Mouse (Mus musculus) c-Kit-positive CD71-positive TER-119-negative erythroid progenitor cells, embryonic 14.5 days (primary cell): ENCODE data around the gene Tnfrsf17.
"Not testable (repeated sequence)": the region's sequence is repeated elsewhere in the genome, so short reads cannot be mapped to it uniquely, and the experiment has no call there.

Source experiments
- DNase-seq: peaks from one replicate; pipeline ENCODE4 v3.0.0-alpha.2; 2013; ENCODE audit warnings: low read depth

The Tnfrsf17 gene

DNA sequence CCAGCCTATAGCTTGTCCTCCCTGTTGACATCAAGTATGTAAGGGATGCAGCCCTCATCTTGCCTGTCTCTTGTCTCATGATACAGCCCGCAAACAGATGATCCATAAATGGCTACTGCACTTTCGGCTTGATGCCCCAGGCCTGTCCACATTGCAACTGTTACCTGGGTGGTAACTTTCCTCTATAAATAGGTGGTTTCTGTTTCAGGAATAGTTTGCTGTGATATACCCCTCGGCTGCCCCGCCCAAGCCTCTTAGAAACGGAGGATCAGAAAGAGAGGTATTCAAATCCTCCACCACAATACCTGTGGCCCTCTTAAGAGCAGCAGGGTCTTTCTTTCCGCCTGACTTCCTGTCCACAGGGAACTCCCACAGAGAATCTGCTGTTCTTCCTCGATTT, at the start of gene Tnfrsf17:
Tnfrsf17 (plus strand) TSS at position 301 of the 400 bp plus-strand sequence.
- no peak for DNase-seq

DNA sequence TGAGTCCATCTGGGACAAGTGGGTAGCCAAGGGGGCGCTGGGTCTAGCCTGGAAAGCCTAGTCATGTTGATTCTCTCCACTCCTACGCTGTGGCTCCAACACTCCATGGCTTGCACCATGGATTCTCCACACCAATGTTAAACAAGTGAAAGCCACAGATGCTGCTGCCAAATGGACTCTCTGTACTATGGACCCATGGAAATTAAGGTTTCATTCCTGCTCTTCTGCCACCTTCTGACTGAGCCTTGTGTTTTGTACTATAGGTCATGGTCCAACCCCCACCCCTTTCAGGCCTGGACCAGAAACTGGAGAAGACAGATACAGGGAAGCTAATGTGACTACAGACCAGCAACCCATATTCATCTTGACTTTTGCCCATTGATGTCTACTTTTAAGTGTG, 47.1 kb upstream of the Tnfrsf17 start:
- DNase-seq: no peak

DNA sequence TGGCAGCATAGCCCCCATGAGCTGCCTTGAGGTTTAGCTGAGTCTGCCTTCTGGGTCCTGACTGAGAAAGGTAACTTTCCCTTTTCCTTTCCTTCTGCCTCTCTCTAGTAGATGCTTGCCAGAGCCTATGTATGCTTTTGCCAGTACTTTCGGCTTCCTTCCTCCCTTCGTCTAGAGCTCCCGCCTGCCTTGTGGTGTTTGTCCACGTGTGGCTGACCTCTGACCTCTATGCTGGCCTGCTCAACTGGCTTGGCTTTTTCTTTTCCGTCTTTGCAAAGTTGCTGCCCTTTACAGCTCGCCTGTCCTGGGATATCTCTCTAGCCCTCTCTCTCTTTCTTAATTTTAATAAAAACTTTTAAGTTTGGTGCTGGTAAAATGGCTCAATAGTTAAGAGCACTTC, 43.8 kb upstream of the Tnfrsf17 start:
- no peak for DNase-seq

DNA sequence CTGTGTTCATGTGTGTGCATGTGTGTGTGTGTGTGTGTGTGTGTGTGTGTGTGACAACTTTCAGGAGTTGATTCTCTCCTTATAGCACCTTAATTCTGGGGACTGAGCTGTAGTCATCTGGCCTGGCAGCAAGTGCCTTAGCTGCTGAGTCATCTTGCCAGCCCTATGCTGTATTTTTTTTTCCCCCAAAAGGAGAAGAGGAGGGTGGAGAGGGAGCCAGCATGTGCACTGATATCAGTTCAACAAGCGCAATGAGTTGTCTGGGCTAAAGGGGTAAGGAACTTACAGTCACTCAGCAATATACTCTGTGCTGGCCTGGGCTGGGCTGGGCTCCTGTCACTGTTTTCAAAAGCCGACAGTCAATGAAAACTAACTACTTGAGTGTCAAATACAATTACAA, 43.0 kb upstream of the Tnfrsf17 start:
- DNase-seq: peak; percentile 55

DNA sequence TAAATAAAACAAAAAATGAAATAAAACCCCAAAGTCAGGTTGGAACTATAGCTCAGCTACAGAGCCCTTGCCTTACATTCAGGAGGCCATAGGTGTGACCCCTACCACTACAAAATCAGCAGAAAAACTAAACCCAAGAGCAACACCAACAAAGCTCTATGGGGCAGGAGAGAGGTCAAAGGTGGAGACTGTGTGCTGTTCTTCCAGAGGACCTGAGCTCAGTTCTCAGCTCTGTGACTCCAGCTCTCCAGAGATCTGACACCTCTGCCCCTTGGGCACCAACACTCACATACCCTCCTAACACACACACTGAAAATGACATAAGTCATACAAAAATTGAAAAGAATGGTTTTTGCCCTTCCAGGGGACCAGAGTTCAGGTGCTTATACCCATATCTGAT, 42.5 kb upstream of the Tnfrsf17 start:
- DNase-seq: no peak

DNA sequence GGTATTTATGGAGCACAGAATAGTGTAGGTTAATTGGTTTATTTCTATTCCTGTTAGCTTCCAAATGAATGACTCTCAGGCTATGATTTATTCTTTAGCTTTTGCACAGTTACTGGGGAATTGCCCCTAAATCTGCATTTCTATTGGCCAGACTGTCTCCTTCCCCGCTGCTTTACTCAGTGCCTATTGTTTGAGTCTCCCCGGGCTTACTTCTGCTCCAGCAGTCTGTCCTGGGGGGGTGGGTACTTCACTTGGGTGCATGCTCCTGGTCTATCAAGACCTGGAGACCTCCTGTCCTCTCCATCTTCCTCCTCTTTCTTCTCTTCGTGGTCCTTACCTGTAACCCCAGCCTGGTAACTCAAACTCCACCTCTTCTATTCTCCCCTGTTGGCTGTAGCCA, 36.7 kb upstream of the Tnfrsf17 start:
- no peak for DNase-seq

DNA sequence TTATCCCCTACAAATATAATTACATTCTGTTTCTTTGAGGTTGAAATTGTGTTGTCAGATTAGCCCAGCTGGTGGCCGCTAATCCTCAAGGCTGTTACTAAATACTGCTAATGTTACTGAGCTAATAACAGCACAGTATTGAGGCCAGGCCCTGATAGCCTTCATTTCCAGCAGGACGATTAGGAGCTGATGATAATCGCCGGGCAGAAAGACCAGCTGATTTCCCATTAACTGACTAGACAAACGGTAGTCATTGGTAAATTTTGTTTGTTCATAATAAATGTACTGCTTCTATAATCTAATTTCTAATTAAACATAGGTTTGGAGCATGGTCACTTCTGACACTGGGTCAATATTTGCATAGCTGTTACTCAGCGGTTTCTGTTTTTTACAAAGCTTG, 34.8 kb upstream of the Tnfrsf17 start:
- DNase-seq: no peak

DNA sequence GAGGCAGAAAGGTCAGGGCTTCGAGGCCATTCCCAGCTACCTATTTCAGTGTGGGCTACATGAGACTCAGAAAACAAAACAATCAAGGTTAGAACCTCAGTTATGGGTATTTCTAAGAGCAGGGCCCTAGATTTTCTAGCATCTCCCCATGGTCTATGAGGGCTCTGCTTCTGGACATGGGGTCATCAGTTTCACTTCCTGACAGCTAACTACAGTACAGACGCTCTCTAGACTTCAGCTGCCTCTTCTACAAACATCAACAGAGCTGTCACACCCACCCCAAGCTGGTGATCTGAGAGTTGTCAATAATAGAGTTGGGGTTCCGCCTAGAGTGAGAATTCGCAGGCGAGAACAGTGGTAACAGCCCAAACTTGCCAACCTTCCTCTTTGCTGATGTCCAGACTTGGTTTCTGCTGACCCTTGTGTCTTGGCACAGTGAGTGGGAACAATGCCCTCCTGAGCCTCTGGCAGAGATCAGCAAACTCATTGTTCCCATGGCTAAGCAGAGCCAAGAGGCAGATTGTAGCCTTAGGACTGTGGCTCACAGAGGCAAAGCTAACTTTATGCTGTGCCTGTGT, 30.9 kb upstream of the Tnfrsf17 start:
- no peak for DNase-seq

DNA sequence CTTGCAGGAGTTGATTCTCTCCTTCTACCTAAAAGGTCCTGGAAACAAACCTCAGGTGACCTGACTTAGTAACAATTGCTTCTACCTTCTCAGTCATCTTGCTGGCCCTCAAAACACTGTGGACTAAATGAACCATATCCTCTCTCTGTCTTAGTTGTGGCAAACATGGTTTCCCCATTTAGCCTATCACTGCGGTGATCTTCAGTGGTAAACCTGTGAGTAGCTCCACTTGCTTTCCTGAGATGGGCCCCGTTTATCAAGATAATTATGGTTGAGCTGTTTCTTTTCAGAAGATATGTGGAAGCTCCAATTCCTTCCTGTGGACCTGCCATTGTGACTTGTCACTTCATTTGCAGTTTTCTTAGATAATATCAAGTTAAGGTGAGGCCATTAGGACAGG, 28.7 kb upstream of the Tnfrsf17 start:
- no peak for DNase-seq

DNA sequence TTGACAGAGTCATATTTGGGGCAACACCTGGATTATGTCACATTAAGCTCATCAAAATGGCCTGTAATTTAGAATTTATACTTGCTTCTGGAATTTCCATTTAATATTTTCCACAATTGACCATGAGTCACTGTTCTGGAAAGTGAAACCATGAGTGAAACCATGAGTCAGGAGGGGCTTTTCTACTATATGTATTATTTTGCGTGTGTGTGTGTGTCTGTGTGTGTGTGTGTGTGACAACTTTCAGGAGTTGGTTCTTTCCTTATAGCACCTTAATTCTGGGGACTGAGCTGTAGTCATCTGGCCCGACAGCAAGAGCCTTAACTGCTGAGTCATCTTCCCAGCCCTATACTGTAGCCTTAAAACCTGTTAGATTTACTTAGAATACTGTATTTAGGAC, 27.7 kb upstream of the Tnfrsf17 start:
- no peak for DNase-seq

DNA sequence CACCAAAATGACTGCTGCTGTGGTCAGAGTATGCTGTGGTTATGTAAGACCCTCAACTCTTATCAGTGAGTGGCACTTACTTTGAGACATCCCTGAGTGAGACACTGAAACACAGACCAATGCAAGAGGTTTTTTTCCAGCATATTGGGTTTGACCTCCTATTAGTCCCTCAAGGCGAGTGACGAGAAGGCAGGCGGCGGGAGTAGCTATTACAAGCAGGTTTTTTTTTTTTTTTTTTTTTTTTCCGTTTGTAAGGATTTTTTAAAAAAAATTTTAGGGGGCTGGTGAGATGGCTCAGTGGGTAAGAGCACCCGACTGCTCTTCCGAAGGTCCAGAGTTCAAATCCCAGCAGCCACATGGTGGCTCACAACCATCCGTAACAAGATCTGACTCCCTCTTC, 24.7 kb upstream of the Tnfrsf17 start:
- not testable (repeated sequence) for DNase-seq

DNA sequence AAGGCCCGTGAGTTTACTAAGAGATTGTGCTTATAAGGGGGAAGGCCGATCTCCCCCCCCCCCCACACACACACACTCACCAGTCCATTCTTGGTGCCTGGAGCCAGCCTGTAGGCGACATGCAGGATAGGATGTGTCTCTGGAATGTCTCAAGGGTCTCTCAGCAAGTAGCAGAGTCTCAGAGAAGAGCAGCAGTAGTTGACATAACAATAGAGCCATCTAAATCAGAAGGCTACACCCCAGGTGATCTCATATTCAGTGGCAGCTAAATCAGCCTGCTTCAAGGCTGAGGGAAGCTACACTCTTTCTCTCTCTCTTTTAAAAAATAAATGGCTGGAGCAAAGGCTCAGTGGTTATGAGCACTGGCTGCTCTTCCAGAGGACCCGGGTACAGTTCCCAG, 18.0 kb upstream of the Tnfrsf17 start:
- not testable (repeated sequence) for DNase-seq

DNA sequence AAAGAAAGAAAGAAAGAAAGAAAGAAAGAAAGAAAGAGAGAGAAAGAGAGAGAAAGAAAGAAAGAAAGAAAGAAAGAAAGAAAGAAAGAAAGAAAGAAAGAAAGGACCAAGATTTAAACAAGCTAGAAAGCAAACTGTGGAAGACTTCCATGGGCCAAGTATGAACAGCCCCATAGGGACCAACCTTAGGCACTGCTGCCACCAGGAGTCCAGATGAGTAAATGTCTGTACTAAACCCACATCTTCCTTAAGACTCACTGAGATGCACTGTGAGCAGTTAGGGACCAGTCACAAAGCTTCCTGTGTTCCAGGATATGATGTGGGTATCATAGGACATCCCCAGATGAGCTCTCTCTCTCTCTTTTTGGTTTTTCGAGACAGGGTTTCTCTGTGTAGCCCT, 15.9 kb upstream of the Tnfrsf17 start:
- DNase-seq: not testable (repeated sequence)

DNA sequence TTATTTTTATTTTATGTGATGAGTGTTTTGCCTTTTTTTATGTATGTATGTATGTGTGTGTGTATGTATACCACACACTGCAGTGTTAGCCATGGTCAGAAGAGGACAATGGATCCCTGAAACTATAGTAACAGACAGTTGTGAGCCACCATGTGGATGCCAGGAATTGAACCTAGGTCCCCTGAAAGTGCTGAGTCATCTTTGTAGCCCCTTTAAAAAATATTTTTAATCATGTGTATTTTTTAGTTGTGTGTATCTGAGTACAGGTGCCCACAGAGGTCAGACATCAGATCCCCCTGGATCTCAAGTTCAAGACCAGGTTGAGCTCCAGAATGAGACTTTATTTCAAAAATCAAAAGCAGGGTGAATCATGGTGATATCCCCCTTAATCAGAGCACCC, 9.9 kb upstream of the Tnfrsf17 start:
- no peak for DNase-seq

DNA sequence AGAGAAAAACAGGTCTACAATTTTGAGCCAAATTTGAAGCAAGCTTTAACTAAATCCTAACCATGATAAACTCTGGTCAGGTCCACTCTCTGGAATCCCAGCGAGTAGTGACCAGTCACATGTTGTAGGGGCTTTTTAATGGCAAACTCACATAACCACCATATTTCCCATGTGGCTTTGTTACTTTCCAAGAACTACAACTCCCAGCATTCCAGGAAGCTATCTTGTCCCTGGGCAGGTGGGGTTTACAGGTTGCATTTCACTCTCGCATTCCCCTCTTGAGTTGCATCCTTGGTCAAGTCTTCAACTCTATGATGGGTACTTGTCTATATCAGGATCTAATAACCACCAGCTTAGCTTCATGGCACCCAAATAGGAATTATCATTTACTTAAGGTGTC, 8.1 kb upstream of the Tnfrsf17 start:
- DNase-seq: no peak

DNA sequence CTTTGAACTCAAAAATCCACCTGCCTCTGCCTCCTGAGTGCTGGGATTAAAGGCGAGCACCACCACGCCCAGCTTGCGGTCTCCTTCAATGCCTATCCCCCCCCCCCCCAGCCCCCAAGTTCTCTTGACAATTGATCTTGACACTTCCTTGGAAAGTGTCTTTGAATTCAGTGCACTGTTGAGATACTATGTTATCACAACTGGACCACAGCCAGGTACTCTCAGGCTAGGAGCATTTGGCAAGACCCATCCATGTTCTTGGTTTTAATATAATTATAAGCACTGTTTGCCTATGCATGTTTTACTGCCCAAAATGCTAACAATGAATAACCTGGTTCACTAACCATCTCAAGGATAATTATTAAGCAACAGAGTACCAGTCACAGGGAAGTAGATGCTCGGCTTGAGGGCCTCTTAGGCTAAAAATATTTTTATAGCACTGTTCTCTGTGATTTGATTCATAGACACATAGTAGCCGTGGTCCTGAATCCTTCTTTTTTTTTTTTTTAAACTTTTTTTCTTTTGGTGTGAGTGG, 2.2 kb downstream of the Tnfrsf17 start:
- no peak for DNase-seq

DNA sequence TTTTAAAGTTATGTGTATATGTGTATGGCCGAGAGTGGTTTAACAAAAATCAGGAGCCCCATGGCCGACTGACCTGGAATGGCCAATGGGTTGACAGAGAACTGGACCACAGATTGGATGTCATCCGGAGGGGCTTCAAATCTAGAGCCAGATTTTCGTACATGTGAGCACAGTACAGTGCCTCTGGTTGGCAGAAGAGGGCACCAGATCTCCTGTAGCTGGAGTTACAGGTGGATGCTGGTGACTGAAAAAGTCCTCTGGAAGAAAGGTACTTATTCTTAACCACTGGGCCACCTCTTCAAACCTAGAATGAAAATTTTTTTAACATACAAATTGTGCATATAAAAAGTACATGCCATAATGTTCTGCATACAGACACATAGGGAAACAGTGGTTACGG, 3.1 kb downstream of the Tnfrsf17 start:
- no peak for DNase-seq

DNA sequence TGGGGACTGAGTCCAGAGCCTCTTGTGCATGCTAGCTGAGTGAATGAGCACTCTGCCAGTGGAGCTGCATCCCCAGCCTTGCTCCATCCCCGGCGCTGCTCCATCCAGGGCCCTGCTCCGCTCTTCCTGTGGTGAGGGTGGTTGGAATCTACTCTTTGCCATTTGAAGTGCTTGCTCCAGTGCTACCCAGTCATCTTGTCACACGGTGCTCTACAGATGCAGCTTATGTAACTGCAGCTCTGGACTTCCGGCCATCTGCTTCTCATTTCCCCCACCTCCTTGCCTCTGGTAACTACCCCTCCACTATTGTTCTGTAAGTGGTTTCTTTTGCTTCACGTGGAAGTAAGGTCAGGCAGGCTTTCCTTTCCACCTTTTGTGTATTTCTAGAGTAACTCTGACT, 3.7 kb downstream of the Tnfrsf17 start:
- no peak for DNase-seq

DNA sequence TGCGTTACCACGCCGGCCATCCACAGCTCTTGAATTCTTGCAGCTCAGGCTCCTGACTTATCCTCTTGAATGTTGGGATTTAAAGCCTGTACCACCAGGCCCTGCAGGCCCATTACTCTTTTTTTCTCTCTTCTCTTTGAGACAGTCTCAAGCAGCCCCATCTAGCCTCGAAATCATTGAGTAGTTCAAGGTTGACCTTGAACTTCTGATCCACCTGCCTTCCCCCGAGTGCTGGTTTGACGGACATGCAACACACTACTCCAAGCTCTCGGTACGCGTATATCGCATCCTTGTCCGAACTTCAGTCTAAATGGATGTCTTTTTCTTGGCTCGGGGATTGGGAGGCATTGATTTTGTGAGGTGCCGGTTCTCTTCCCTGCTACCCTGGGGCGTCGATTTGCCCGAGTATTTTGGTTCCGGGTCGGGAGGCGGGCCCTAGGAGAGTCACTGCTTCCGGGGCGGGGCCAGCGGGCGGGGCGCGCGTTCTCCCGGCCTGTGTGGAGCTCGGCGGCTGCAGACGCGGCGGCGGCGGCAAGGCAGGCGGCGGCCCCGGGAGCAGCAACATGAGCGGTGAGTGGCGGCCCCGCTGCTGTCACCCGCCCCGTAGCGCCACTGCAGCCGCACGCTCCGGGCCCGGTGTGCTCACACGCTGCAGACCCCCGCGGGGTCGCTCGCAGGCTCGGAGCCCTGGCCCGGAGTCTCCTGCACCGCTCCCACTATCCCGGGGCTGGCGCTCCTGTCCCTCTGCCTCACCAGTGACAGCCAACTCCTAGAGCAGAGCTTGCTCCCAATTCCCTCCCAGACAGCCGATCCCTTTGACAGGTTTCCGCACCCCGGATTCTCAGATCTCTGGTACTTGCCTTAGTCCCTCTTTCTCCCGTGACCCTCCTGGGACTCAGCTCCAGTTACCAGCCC, 9.1 kb downstream of the Tnfrsf17 start, which contains the start of gene Snx29:
Snx29 (plus strand) TSS at position 500 of the 915 bp plus-strand sequence.
- DNase-seq: peak; percentile 91

DNA sequence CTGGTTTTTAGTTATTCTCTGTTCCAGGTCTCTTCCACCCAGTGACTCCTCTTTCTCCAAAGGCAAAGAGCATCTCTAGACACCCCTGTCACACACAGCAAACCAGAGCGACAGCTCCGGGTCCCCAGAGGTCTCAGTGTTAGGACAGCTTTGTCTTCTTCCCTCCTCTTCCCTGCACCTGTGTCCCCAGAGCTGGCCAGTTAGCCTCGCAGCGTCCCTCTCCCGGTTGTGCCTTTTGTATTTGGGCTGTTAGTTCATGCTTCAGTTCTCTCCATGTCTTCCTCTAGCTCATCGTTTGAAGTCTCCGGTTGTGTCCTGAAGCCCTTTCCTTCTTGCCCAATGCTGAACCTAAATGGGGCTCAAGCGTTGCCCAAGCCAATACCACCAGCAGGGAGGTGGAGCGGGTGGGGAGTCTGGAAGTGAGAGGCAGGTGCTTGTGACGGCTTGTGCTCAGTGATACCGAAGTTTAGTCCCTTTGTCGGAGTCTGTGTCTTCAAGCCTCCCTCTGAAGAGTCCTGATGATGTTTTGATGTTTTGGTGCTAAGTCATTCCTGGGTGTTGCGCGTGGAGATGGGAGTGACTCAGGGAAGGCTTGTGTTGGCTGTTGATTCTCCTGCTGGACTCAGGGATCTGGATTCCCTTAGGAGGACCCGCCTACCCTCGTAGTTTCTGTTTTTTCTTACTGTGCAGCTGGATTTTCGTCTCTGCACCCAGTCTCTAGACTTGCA, 9.9 kb downstream of the Tnfrsf17 start:
- DNase-seq: peak; percentile 40

DNA sequence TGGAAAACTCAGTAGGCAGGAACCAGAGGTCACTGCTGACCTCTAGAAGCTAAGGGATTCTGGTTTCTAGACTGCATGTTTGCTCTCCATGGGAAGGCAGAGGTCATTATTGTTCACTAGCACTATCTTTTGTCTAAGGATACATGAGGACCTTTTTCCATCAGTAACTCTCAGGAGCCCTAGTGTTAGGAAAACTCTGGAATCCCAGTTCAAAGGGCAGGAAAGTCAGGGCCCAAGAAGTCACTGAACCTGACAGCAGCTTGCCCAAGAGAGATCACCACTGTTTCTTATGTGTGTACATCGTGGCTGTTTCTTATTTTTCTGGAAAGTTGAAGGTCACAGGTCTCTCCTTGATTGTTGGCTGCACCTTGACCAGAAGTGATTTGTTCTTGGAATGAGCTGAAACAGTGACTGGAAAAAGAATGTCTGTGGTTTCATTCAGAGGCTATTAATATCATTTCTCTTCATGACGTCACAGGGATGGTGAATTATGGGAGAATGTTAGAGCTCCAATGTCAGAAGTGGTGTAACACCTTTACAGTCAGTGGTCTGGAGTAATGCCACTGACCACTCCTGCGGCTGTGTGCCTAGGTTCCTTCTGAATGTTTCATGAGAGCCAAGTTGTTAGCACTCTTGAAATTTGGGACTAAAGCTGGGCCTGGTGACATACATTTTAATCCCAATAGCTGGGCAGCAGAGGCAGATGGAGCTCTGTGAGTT, 16.6 kb downstream of the Tnfrsf17 start:
- DNase-seq: no peak

DNA sequence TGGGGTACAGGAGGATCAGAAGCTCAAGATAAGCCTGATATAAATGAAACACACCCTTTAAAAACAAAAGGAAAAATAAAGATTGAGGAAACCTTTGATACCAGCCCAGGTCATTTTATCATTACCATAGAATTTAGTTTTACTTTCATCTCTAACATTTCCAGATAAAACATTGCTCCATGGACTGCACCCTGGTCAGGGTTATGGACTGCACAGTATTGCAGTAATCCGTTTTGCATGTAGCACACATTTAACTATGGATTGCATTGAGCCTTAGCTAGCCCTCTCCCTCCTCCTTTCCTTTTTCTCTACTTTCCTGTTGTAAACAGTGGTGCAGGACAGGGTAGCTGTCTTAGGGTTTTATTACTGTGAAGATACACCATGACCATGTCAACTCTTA, 17.4 kb downstream of the Tnfrsf17 start:
- DNase-seq: no peak
